Mouse (Mus musculus) myocyte (in vitro differentiated cells): ENCODE measurements at regions not wholly inside any gene's neighbourhood (a gene's known extent, or its start where the extent isn't known, plus 50 kb on each side); places are given as distances from the start of the nearest gene placed in this dataset.
"Not testable (repeated sequence)": the region's sequence is repeated elsewhere in the genome, so short reads cannot be mapped to it uniquely, and the experiment has no call there.

Source experiments
- H3K27me3 ChIP-seq: one replicate; pipeline ENCODE4 v1.6.1; 2011; ENCODE audit not compliant: control insufficient read depth, insufficient read depth, insufficient read length
- H3K36me3 ChIP-seq: one replicate; pipeline ENCODE4 v1.6.1; 2011; ENCODE audit not compliant: control insufficient read depth, insufficient read depth
- H3K4me2 ChIP-seq: one replicate; pipeline ENCODE4 v1.6.1; 2011; ENCODE audit warnings: low read depth, control low read depth
- H3K4me3 ChIP-seq: one replicate; pipeline ENCODE4 v1.5.1; 2011; ENCODE audit warnings: mild to moderate bottlenecking, control low read depth, moderate library complexity
- H3K79me2 ChIP-seq: one replicate; pipeline ENCODE4 v1.6.1; 2011; ENCODE audit not compliant: control insufficient read depth, insufficient read depth
- H3ac ChIP-seq: one replicate; pipeline ENCODE4 v1.6.1; 2011; ENCODE audit not compliant: control insufficient read depth, insufficient read length
- CEBPB ChIP-seq: IDR thresholded peaks from 2 replicates; pipeline ENCODE4 v1.6.1; 2011; ENCODE audit warnings: mild to moderate bottlenecking, moderate library complexity; ENCODE audit not compliant: poor library complexity, insufficient read depth, severe bottlenecking
- E2F4 ChIP-seq: IDR thresholded peaks from one replicate; pipeline ENCODE4 v1.6.1; 2011; ENCODE audit warnings: mild to moderate bottlenecking, control low read depth, moderate library complexity; ENCODE audit not compliant: insufficient read depth
- MAX ChIP-seq: IDR thresholded peaks from one replicate; pipeline ENCODE4 v1.6.1; 2011; ENCODE audit warnings: low read depth, mild to moderate bottlenecking, control low read depth
- MYOD1 ChIP-seq, 3 experiments: IDR thresholded peaks; one replicate each; pipeline ENCODE4 v1.6.1; 2011; ENCODE audit warnings: control low read depth in 2 of 3, low read depth in 2 of 3, mild to moderate bottlenecking in 2 of 3, moderate library complexity in 1 of 3; ENCODE audit not compliant: insufficient read length in 2 of 3, control insufficient read depth in 1 of 3
- MYOG ChIP-seq, 3 experiments: IDR thresholded peaks; one replicate each; pipeline ENCODE4 v1.6.1; 2011; ENCODE audit warnings: control low read depth in 2 of 3, low read depth in 2 of 3, mild to moderate bottlenecking in 2 of 3; ENCODE audit not compliant: insufficient read length in 2 of 3, control insufficient read depth in 1 of 3, insufficient read depth in 1 of 3
- POLR2A ChIP-seq: IDR thresholded peaks from one replicate; pipeline ENCODE4 v1.6.1; 2011; ENCODE audit warnings: low read depth, mild to moderate bottlenecking, control low read depth, moderate library complexity; ENCODE audit not compliant: insufficient read length
- POLR2AphosphoS2 ChIP-seq: IDR thresholded peaks from one replicate; pipeline ENCODE4 v1.6.1; 2011; ENCODE audit warnings: low read depth, control low read depth; ENCODE audit not compliant: insufficient read length
- REST ChIP-seq: IDR thresholded peaks from one replicate; pipeline ENCODE4 v1.6.1; 2011; ENCODE audit warnings: mild to moderate bottlenecking, control low read depth, moderate library complexity; ENCODE audit not compliant: insufficient read depth, insufficient read length
- SRF ChIP-seq: IDR thresholded peaks from one replicate; pipeline ENCODE4 v1.6.1; 2011; ENCODE audit warnings: low read depth; ENCODE audit not compliant: control insufficient read depth, insufficient read length
- TCF12 ChIP-seq: IDR thresholded peaks from one replicate; pipeline ENCODE4 v1.6.1; 2011; ENCODE audit warnings: mild to moderate bottlenecking, control low read depth; ENCODE audit not compliant: poor library complexity, insufficient read depth, severe bottlenecking
- TCF3 ChIP-seq: IDR thresholded peaks from one replicate; pipeline ENCODE4 v1.6.1; 2011; ENCODE audit warnings: low read depth, control low read depth; ENCODE audit not compliant: insufficient read length
- USF1 ChIP-seq: IDR thresholded peaks from one replicate; pipeline ENCODE4 v1.6.1; 2011; ENCODE audit warnings: low read depth, mild to moderate bottlenecking, control low read depth, moderate library complexity

DNA sequence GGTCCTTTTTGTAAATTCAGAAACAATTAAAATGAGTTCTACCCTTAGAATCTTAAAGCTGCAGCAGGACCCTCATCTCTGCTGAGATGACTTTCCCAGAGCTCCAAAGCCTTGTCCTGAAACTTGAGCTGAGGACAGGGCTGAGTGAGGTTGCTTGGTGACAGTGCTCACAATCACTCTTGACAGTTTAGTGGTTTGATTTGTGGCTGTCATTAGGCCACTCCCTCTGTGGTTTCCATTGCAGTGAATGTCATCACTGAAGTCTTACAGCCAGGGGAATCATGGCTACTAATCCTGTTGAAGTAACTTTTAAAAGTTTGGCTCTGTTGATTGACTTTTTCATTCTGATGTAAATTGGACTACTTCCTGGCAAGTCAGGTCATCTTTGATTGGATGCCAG lies 110.7 kb downstream of the Emx2 start:
- Histone ChIP-seq H3K4me3 (no peak overlapping the region), H3K4me2 (peak overlapping the region; percentile 15), H3K79me2 (no peaks in the 10 kb centered on the region), H3K36me3 (no peaks in the 10 kb centered on the region), H3ac (no peak overlapping the region), H3K27me3 (no peaks in the 10 kb centered on the region)
- peak; percentile 92 for TF ChIP-seq CEBPB
- TF ChIP-seq TCF12 = no peak

DNA sequence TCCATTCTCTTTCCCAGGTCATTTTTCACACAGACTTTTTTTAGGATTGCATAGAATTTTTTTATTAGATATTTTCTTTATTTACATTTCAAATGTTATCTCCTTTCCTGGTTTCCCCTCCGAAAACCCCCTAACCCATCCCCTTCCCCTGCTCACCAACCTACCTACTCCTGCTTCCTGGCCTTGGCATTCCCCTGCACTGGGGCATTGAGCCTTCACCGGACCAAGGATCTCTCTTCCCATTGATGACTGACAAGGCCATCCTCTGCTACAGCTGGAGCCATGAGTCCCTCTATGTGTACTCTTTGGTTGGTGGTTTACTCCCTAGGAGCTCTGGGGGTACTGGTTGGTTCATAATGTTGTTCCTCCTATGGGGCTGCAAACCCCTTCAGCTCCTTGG lies 111.4 kb downstream of the Emx2 start:
- H3K36me3 ChIP-seq, H3K27me3 ChIP-seq, H3K79me2 ChIP-seq, H3ac ChIP-seq, H3K4me3 ChIP-seq, H3K4me2 ChIP-seq: not testable (repeated sequence)

- no peak overlapping the region for H3ac ChIP-seq
- H3K4me2 ChIP-seq = no peak overlapping the region
- H3K36me3 ChIP-seq = no peaks in the 10 kb centered on the region
- H3K79me2 ChIP-seq = no peaks in the 10 kb centered on the region
- TF ChIP-seq E2F4 = no peak
- TF ChIP-seq MAX = no peak
- no peak for TF ChIP-seq TCF12
- TF ChIP-seq USF1 = no peak
- no peak for TF ChIP-seq MYOG (IDR thresholded peaks at IDR 0.05; ENCODE audit: control insufficient read depth in 1 of 3, insufficient read depth in 1 of 3, insufficient read length in 2 of 3, low read depth in 2 of 3)
- no peak for TF ChIP-seq POLR2A
- TF ChIP-seq TCF3 = no peak
- TF ChIP-seq POLR2AphosphoS2 = no peak
- H3K4me3 ChIP-seq = no peak overlapping the region
- H3K27me3 ChIP-seq = no peaks in the 10 kb centered on the region
Observed at GRCm38 (mm10) chr19:59574346-59574745, 116.2 kb downstream of the Emx2 start.

DNA sequence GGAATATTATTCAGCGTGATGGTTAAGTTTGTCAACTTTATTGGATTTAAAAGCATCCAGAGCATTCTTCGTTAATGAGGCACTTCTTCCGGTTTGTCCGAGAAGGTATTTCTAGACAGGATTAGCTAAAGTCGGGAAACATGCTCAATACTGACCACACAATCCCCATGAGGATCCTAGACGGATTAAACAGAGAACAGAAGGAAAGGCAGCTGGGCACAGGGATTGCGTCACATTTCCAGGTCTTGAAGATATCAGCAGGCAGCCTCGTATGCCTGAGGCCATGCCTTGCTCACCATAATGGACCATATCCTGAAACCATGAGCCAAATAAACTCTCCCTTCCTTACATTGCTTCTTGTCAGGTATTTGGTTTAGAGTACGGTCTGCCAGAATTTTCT lies 119.7 kb downstream of the Emx2 start:
- no peaks in the 10 kb centered on the region for H3K36me3 ChIP-seq
- H3ac ChIP-seq = no peak overlapping the region
- no peak overlapping the region for H3K4me3 ChIP-seq
- no peak overlapping the region for H3K4me2 ChIP-seq
- H3K27me3 ChIP-seq = no peaks in the 10 kb centered on the region
- H3K79me2 ChIP-seq = no peaks in the 10 kb centered on the region
- TF ChIP-seq POLR2AphosphoS2 (no peak), MAX (no peak), POLR2A (no peak), SRF (no peak), CEBPB (no peak), REST (no peak), MYOD1 (IDR thresholded peaks at IDR 0.05; ENCODE audit: control insufficient read depth in 1 of 3, insufficient read length in 2 of 3, low read depth in 2 of 3) (no peak), MYOG (IDR thresholded peaks at IDR 0.05; ENCODE audit: control insufficient read depth in 1 of 3, insufficient read depth in 1 of 3, insufficient read length in 2 of 3, low read depth in 2 of 3) (no peak), TCF3 (no peak), E2F4 (no peak), TCF12 (no peak), USF1 (no peak)

DNA sequence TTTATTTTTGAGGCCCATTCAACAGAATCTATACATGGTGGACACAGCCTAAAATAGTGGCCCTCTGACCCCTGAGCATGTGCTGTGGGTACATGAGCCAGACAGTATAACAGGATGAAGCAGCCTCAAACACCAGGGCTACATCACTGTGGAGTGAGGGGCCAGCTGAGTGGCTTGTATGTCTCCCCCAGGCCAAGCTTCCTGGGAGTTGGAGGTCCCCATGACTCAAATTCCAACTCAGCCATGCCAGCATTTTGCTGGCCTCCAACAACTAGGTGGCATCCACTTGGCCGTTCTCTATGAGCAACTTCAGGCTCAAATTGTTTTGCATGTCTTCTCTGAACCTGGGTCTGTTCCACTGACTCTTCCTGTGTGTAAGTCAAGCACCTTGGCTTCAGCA lies 121.5 kb downstream of the Emx2 start:
- Histone ChIP-seq H3K27me3 (no peaks in the 10 kb centered on the region), H3K4me3 (no peak overlapping the region), H3K4me2 (no peak overlapping the region), H3K36me3 (no peaks in the 10 kb centered on the region), H3K79me2 (no peaks in the 10 kb centered on the region), H3ac (no peak overlapping the region)
- TF ChIP-seq MYOG (IDR thresholded peaks at IDR 0.05; ENCODE audit: control insufficient read depth in 1 of 3, insufficient read depth in 1 of 3, insufficient read length in 2 of 3, low read depth in 2 of 3) = no peak
- no peak for TF ChIP-seq REST
- TF ChIP-seq POLR2AphosphoS2 = no peak
- TF ChIP-seq MAX = no peak
- TF ChIP-seq SRF = no peak
- no peak for TF ChIP-seq USF1
- TF ChIP-seq TCF3 = no peak
- TF ChIP-seq E2F4 = no peak

GRCm38 (mm10) chr19:59585835-59586234 lies 127.7 kb downstream of the Emx2 start:
- no peak overlapping the region for H3ac ChIP-seq
- H3K27me3 ChIP-seq = no peaks in the 10 kb centered on the region
- H3K4me2 ChIP-seq = no peak overlapping the region
- no peaks in the 10 kb centered on the region for H3K79me2 ChIP-seq
- H3K36me3 ChIP-seq = no peaks in the 10 kb centered on the region
- TF ChIP-seq REST (no peak), POLR2A (no peak), POLR2AphosphoS2 (no peak), TCF12 (no peak), MYOD1 (IDR thresholded peaks at IDR 0.05; ENCODE audit: control insufficient read depth in 1 of 3, insufficient read length in 2 of 3, low read depth in 2 of 3) (no peak), SRF (no peak), USF1 (no peak), MAX (no peak), MYOG (IDR thresholded peaks at IDR 0.05; ENCODE audit: control insufficient read depth in 1 of 3, insufficient read depth in 1 of 3, insufficient read length in 2 of 3, low read depth in 2 of 3) (no peak), CEBPB (no peak), TCF3 (no peak)
- no peak overlapping the region for H3K4me3 ChIP-seq
